Mouse (Mus musculus): Measurements from ENCODE around the gene Cpt1a.

GRCm38 (mm10) chr19:3357620-3358019, 35.5 kb downstream of the Cpt1a start:
- no peak for TF ChIP-seq USF1 (IDR thresholded peaks at IDR 0.05; ENCODE audit: low read depth)
- no peak for TF ChIP-seq MYOG (IDR thresholded peaks at IDR 0.05; ENCODE audit: control insufficient read depth in 1 of 3, insufficient read depth in 1 of 3, insufficient read length in 2 of 3, low read depth in 2 of 3)
- no peak for TF ChIP-seq POLR2A (IDR thresholded peaks at IDR 0.05; ENCODE audit: insufficient read length, low read depth)
- no peak for TF ChIP-seq TCF3 (IDR thresholded peaks at IDR 0.05; ENCODE audit: insufficient read length, low read depth)
- TF ChIP-seq SRF (IDR thresholded peaks at IDR 0.05; ENCODE audit: control insufficient read depth, insufficient read length, low read depth), result no peak
- no peak for TF ChIP-seq POLR2AphosphoS2 (IDR thresholded peaks at IDR 0.05; ENCODE audit: insufficient read length, low read depth)
- TF ChIP-seq MAX (IDR thresholded peaks at IDR 0.05; ENCODE audit: low read depth), result no peak
- no peak for TF ChIP-seq TCF12 (IDR thresholded peaks at IDR 0.05; ENCODE audit: insufficient read depth, poor library complexity, severe bottlenecking)
- TF ChIP-seq E2F4 (IDR thresholded peaks at IDR 0.05; ENCODE audit: insufficient read depth), result no peak
- TF ChIP-seq CEBPB (IDR thresholded peaks at IDR 0.05; ENCODE audit: insufficient read depth, poor library complexity, severe bottlenecking), result no peak
- no peak for TF ChIP-seq MYOD1 (IDR thresholded peaks at IDR 0.05; ENCODE audit: control insufficient read depth in 1 of 3, insufficient read length in 2 of 3, low read depth in 2 of 3)
- TF ChIP-seq REST (IDR thresholded peaks at IDR 0.05; ENCODE audit: insufficient read depth, insufficient read length), result no peak

Data from myocyte (in vitro differentiated cells).